Mouse (Mus musculus): ENCODE measurements around the gene Tubg1. TPM values are rescaled to one million over a fixed set of nuclear protein-coding genes. Genes with fewer than 3 reads are reported as not detected.
A peak's percentile ranks its signal among the peaks of the same experiment; 100 is the strongest.

Gene Tubg1
- total and polyA plus RNA-seq, 2 experiments from 2014 or later, result 39.4 to 47.4 TPM

DNA sequence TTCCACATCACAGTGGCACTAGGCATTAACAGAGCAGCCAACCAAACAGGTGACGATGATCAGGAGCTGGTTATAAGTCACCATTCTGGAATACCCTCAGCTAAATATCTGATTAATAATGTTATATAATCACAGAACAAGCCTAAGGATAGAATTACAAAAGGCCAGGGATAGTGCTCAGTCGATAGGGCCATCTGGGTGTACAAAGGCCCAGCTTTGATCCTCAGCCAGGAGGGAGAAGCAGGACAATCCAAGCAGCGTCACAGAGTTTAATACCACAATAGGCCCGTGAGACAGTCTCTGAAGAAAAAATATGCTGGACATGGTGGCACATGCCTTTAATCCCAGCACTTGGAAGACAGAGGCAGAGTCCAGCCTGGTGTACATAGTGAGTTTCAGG is 10.4 kb upstream of the Tubg1 start:
- no peaks in the 10 kb centered on the region for H3K9me3 ChIP-seq (replicated peaks; ENCODE audit: control insufficient read depth, low read length)
- H3K36me3 ChIP-seq (replicated peaks; ENCODE audit: control insufficient read depth, insufficient read depth, low read length), result peaks cover 19% of the 10 kb centered on the region
- no peak for TF ChIP-seq CTCF (IDR thresholded peaks at IDR 0.05; ENCODE audit: low read depth)
- TF ChIP-seq EP300 (IDR thresholded peaks at IDR 0.05; ENCODE audit: low read depth), result no peak
- no peak overlapping the region for H3K9ac ChIP-seq (replicated peaks; ENCODE audit: low read depth, low read length)
- ATAC-seq (ENCODE audit: insufficient read depth, low read depth) (no peak), DNase-seq (ENCODE audit: low spot score) (no peak)
- H3K27ac ChIP-seq (ENCODE audit: low read depth), result no peak overlapping the region
- no peaks in the 10 kb centered on the region for H3K4me1 ChIP-seq (ENCODE audit: control insufficient read depth, insufficient read depth)
- no peak overlapping the region for H3K4me3 ChIP-seq (ENCODE audit: low read depth, low read length)
- H3K4me2 ChIP-seq (ENCODE audit: low read depth, low read length), result no peak overlapping the region
- WGBS, result 77% methylated on average over 4 of the region's 4 CpGs
- H3K27me3 ChIP-seq (ENCODE audit: control insufficient read depth, insufficient read depth, low read length), result no peaks in the 10 kb centered on the region

DNA sequence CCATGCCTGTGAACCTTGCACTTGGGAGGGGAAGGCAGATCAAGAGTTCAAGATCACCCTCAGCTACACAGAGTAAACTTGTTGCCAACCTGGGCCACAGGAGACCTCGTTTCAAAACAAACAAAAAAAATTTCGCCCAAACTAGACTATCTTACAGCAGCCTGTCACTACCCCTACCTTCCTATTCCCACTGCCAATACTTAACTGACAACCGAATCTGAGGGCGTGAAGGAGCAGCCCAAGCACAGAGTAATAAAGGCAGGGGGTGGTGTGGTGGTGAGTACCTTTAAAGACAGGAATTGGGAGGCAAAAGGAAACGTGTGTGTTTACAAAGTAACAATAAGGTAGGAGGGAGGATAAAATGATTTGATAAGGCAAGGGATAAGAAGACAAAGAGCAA is 9.0 kb upstream of the Tubg1 start:
- no peak for DNase-seq (ENCODE audit: low spot score)
- no peak for ATAC-seq (ENCODE audit: insufficient read depth, low read depth)

DNA sequence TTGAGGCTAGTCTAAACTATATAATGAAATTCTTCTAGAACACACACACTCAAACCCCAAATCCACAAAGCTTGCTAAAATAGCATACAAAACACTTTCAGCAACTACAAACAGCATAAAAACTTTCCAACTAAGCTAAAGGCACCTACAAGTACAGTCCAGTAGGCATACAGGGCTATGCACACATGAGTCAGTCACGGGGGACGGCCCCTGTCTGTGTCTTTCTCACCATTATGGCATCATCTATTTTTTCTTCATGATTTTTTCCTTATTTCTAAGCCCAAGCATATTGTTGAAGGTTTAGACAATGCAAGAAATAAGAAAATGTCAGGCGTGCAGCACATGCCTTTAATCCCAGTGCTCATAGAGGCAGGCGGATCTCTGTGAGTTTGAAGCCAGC is 8.6 kb upstream of the Tubg1 start:
- TF ChIP-seq EP300 (IDR thresholded peaks at IDR 0.05; ENCODE audit: low read depth) (no peak), CTCF (IDR thresholded peaks at IDR 0.05; ENCODE audit: low read depth) (no peak)
- no peak overlapping the region for H3K27ac ChIP-seq (ENCODE audit: low read depth)
- no peak for DNase-seq (ENCODE audit: low spot score)
- no peaks in the 10 kb centered on the region for H3K4me1 ChIP-seq (ENCODE audit: control insufficient read depth, insufficient read depth)
- no peaks in the 10 kb centered on the region for H3K9me3 ChIP-seq (replicated peaks; ENCODE audit: control insufficient read depth, low read length)
- H3K4me3 ChIP-seq (ENCODE audit: low read depth, low read length), result no peak overlapping the region
- 90% methylated on average over 4 of the region's 4 CpGs for WGBS
- H3K36me3 ChIP-seq (replicated peaks; ENCODE audit: control insufficient read depth, insufficient read depth, low read length), result peaks cover 6% of the 10 kb centered on the region
- H3K9ac ChIP-seq (replicated peaks; ENCODE audit: low read depth, low read length), result no peak overlapping the region
- H3K27me3 ChIP-seq (ENCODE audit: control insufficient read depth, insufficient read depth, low read length), result no peaks in the 10 kb centered on the region
- no peak overlapping the region for H3K4me2 ChIP-seq (ENCODE audit: low read depth, low read length)
- no peak for ATAC-seq (ENCODE audit: insufficient read depth, low read depth)

More for the DNA sequence above, 9.0 kb upstream of the Tubg1 start:
- Histone ChIP-seq H3K9ac (replicated peaks; ENCODE audit: low read depth, low read length) (no peak overlapping the region), H3K9me3 (replicated peaks; ENCODE audit: control insufficient read depth, low read length) (no peaks in the 10 kb centered on the region), H3K36me3 (replicated peaks; ENCODE audit: control insufficient read depth, insufficient read depth, low read length) (peaks cover 6% of the 10 kb centered on the region; the same call in 1 of the 2 replicates), H3K4me2 (ENCODE audit: low read depth, low read length) (no peak overlapping the region), H3K27ac (ENCODE audit: low read depth) (no peak overlapping the region), H3K27me3 (ENCODE audit: control insufficient read depth, insufficient read depth, low read length) (no peaks in the 10 kb centered on the region), H3K4me3 (ENCODE audit: low read depth, low read length) (no peak overlapping the region), H3K4me1 (ENCODE audit: control insufficient read depth, insufficient read depth) (no peaks in the 10 kb centered on the region)
- no peak for TF ChIP-seq EP300 (IDR thresholded peaks at IDR 0.05; ENCODE audit: low read depth)
- TF ChIP-seq CTCF (IDR thresholded peaks at IDR 0.05; ENCODE audit: low read depth), result no peak
- 58% methylated on average over 5 of the region's 5 CpGs for WGBS

DNA sequence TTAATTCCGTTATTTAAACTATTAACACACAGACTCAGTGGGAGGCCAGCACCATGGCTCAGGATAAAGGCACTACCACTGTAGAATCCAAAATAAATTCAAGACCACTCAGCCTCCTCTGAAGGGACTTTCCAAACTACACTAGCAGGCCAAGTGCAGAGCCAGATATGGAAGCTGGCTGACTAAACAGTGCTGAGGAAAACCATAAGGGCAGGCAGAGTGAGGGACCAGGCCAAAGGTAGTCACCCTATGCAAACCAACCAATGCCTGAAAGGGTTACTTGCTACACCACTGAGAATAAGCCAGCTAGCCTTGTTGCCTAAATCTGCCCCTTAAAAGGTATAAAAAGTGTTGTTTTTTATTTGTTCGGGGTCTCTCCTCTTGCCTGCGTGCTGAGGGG is 7.6 kb upstream of the Tubg1 start:
- no peak overlapping the region for H3K9ac ChIP-seq (replicated peaks; ENCODE audit: low read depth, low read length)
- 92% methylated on average over 3 of the region's 3 CpGs for WGBS
- no peaks in the 10 kb centered on the region for H3K27me3 ChIP-seq (ENCODE audit: control insufficient read depth, insufficient read depth, low read length)
- TF ChIP-seq CTCF (IDR thresholded peaks at IDR 0.05; ENCODE audit: low read depth) (no peak), EP300 (IDR thresholded peaks at IDR 0.05; ENCODE audit: low read depth) (no peak)
- DNase-seq (ENCODE audit: low spot score) (no peak), ATAC-seq (ENCODE audit: insufficient read depth, low read depth) (no peak)
- no peaks in the 10 kb centered on the region for H3K9me3 ChIP-seq (replicated peaks; ENCODE audit: control insufficient read depth, low read length)
- no peaks in the 10 kb centered on the region for H3K4me1 ChIP-seq (ENCODE audit: control insufficient read depth, insufficient read depth)
- no peak overlapping the region for H3K4me3 ChIP-seq (ENCODE audit: low read depth, low read length)
- H3K4me2 ChIP-seq (ENCODE audit: low read depth, low read length), result no peak overlapping the region
- H3K27ac ChIP-seq (ENCODE audit: low read depth), result no peak overlapping the region
- H3K36me3 ChIP-seq (replicated peaks; ENCODE audit: control insufficient read depth, insufficient read depth, low read length), result peaks cover 6% of the 10 kb centered on the region

DNA sequence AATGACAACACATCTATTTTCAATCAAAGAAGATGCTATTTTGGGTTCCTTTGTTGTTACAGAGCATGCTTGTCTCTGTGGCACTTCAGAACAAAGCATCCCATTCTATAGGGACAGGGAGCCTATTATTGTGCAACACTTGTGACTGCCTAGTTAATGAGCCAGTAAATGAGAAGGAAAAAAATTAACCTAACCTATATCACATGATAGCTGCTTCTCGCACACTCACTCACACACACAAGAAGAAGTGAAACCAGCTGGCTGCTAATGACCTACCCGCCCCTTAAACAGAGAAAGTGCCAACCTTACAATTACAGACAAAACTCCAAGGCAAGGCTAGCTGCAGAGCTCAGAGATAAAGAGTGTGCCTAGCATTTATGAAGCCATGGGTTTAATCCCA is 4.2 kb upstream of the Tubg1 start:
- Histone ChIP-seq H3K4me1 (ENCODE audit: control insufficient read depth, insufficient read depth) (peaks cover 16% of the 10 kb centered on the region), H3K4me3 (ENCODE audit: low read depth, low read length) (no peak overlapping the region), H3K36me3 (replicated peaks; ENCODE audit: control insufficient read depth, insufficient read depth, low read length) (peaks cover 6% of the 10 kb centered on the region), H3K4me2 (ENCODE audit: low read depth, low read length) (no peak overlapping the region), H3K9ac (replicated peaks; ENCODE audit: low read depth, low read length) (no peak overlapping the region), H3K27ac (ENCODE audit: low read depth) (no peak overlapping the region), H3K27me3 (ENCODE audit: control insufficient read depth, insufficient read depth, low read length) (no peaks in the 10 kb centered on the region), H3K9me3 (replicated peaks; ENCODE audit: control insufficient read depth, low read length) (no peaks in the 10 kb centered on the region)
- WGBS, result 74% methylated on average over 2 of the region's 2 CpGs
- no peak for DNase-seq (ENCODE audit: low spot score)
- no peak for TF ChIP-seq CTCF (IDR thresholded peaks at IDR 0.05; ENCODE audit: low read depth)
- no peak for TF ChIP-seq EP300 (IDR thresholded peaks at IDR 0.05; ENCODE audit: low read depth)
- ATAC-seq (ENCODE audit: insufficient read depth, low read depth), result no peak

DNA sequence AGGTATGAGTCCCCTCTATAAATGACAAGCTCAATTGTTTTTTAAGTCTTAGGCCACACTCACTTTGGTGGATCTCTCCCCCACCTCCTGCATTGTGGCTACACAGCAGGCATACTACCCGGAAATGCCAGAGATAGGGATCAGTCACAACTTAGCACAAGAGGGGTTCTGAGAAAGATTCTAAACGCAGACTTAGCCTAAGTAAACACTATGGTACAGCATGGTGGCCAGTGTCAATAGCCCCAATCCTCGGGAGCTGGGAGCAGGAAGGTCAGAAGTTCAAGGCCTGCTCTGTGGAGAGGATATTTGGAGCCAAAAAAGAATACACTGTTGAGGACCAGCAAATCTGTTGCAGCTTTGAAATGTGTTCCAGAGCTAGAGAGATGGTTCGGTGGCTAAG is 1.6 kb upstream of the Tubg1 start:
- peaks cover 24% of the 10 kb centered on the region for H3K4me1 ChIP-seq (ENCODE audit: control insufficient read depth, insufficient read depth)
- H3K27ac ChIP-seq (ENCODE audit: low read depth), result peak overlapping the region; percentile 89; the same call in 1 of the 2 replicates
- no peaks in the 10 kb centered on the region for H3K9me3 ChIP-seq (replicated peaks; ENCODE audit: control insufficient read depth, low read length)
- TF ChIP-seq EP300 (IDR thresholded peaks at IDR 0.05; ENCODE audit: low read depth) (no peak), CTCF (IDR thresholded peaks at IDR 0.05; ENCODE audit: low read depth) (no peak)
- peak overlapping the region; percentile 84 for H3K4me2 ChIP-seq (ENCODE audit: low read depth, low read length)
- H3K4me3 ChIP-seq (ENCODE audit: low read depth, low read length), result peak overlapping the region; percentile 74
- H3K36me3 ChIP-seq (replicated peaks; ENCODE audit: control insufficient read depth, insufficient read depth, low read length), result peaks cover 13% of the 10 kb centered on the region
- H3K27me3 ChIP-seq (ENCODE audit: control insufficient read depth, insufficient read depth, low read length), result no peaks in the 10 kb centered on the region
- WGBS, result 27% methylated on average over 4 of the region's 4 CpGs
- no peak for ATAC-seq (ENCODE audit: insufficient read depth, low read depth)
- peak overlapping the region; percentile 88; the same call in 1 of the 2 replicates for H3K9ac ChIP-seq (replicated peaks; ENCODE audit: low read depth, low read length)
- no peak for DNase-seq (ENCODE audit: low spot score)

All from heart, postnatal 0 days (tissue).